Mouse (Mus musculus) kidney, postnatal 10 days (tissue): Measurements from ENCODE around the gene Ankra2.

Experiments
- DNase-seq: peaks from one replicate; pipeline ENCODE4 v3.0.0; 2021; ENCODE audit warnings: mixed read lengths

Gene Ankra2

DNA sequence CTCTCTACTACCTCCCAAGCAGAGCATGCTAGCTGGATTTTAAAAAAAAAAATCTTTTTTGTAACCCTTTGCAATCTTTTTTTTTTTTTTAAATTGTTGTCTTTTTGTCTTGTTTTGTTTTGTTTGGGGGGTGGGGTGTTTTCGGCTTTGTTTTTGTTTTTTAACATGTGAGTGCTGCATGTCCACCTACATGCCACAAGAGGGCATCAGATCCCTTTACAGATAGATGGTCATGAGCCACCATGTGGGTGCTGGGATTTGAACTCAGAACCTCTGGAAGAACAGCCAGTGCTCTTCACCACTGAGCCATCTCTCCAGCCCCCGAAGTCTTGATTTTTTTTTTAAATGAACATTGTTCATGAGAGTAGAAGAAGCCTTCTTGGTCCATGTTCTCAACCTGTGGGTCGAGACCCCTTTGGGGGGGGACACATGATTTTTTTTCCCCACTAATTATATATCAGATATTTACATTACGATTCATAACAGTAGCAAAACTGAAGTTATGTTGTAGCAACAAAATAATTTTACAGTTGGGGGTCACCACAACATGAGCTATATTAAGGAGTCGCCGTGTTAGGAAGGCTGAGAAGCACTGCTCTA, 35.1 kb downstream of the Ankra2 start:
- DNase-seq, result no peak

DNA sequence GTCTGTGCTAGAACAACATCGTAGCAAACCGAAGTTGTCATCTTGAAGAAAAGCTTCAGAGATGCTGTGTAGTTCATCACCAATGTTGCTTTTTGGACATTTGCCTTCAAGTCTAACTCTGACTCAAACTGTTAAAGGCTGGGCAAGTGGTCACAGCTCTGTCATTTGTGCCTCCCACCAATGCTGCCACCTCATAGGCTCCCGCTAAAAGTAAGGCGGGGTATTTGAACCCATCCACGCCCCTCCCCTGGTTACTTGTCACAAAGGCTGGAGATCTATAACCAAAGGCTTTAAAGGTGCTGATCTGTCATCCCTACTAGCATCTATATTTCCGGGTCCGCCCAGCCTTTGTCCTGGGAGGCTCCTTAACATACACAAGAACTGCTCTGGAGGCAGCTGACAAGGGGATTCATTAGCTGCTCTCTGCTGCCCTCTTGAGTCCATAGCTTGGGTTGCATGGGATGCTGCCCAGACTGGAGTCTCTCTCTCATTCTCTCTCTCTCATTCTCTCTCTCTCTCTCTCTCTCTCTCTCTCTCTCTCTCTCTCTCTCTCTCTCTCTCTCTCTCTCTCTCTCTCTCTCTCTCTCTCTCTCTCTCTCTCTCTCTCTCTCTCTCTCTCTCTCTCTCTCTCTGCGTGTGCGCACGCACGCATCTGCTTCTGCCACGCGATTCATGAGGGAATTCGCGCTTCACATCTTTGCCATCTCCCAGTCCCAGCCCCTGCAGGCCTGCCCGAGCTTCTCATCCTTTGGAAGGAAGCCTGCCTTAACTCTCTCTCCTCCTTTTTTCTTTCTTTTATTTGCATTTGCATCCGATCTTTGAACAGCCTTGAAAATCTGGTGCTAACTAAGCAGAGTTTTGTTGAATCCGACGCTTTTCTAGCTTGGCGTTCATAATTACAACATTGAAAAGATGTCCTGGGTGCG, 36.2 kb downstream of the Ankra2 start:
- peak; percentile 85 for DNase-seq

DNA sequence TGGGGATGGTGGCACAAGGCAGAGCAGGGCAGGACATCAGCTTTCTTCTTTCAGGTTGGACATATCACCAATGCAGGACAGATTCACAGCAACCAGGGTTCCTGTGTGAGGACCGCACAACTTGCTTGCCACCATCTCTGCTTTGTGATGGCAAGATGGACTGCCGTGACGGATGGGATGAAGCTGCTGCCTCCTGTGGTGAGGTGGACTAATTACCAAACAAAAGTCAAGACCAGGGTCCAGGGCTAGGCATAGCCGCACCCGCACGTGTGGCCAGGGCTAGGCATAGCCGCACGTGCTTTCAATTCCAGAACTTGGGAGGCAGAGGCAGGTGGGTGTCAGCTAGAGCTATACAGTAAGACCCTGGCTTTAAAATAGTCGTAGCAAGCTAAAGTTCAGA, 42.4 kb downstream of the Ankra2 start:
- DNase-seq, result no peak

DNA sequence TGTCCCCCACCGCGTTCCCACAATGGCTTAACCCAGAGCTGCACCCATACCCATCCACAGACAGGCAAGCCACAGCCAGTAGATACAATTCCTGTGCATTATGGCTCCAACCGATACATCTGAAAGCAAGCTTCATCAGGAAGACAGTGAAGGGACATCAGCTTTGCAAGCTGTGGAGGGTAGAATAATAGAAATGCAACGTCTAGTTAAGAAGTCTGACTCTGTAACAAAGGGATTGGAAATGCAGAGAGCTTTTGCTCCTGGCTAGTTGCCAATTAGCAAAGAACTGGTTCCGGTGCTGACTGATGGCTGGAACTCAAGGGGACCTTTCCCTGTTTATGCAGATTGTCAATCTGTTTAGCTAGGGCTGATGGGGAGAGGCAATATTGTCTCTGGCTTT, 43.5 kb downstream of the Ankra2 start:
- no peak for DNase-seq

DNA sequence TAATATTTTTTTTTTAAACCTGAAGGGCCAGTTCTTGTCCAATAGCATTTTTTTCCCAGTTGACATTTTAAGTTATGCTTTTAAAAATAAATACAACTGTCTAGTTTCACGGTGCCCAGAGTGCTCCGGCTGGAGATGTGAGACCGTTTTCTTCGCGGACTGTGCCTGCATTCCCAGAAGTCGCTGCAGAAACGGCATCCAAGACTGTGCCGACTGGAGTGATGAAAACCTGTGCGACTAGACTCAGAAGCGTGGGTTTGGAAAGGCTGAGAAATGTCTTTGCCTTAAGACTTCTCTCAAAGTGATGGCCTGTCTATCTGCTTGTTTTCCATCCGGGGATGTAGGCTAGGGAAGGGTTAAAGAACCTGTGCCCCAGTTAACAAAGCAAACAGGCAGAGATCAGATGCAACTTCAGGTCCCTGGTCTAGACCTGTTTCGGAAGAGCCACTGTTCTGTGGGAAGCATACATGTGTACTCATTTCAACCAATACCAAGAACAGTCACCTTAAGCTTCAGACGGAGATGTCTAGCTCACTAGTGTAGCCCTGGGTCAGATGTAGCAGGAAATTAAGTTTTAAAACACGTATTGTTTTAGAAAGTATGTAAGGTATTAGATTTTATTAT, 44.1 kb downstream of the Ankra2 start:
- no peak for DNase-seq

DNA sequence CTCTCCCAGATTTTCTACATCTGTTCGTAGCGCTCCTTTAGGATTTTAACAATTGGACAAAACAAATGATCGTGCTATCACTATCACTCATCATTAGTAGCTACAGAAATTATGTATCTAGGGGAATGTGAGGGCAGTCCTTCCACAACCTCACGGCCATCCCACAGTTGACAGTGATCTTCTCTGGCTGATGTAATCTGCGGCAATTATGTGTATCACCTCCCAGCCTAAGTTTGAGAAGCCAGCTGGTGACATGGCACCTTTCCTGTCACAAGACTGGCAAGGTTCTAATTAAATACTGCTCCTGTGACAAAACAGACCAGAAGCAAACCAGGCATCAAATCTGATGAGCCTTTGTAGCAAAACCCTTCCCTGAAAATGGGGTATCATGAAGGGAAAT, 45.1 kb downstream of the Ankra2 start:
- no peak for DNase-seq

DNA sequence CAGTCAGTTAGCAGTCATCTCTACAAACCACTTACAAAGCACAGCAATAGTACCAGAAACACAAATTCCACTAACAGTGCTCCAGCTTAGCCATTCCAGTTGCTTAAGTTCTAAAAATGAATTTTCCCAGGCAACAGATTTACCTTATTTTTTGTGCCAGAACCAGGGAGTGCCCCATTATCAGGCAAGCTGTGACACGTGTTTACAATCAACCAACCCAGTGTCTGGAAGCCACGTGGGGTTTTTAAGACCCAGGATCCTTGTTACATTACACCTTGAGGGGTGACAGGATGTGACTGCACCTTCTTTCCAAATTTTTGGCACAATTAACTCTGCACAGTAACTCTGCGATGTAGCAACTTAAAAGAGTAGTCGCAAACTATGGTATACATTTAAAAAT, 45.9 kb downstream of the Ankra2 start:
- no peak for DNase-seq

DNA sequence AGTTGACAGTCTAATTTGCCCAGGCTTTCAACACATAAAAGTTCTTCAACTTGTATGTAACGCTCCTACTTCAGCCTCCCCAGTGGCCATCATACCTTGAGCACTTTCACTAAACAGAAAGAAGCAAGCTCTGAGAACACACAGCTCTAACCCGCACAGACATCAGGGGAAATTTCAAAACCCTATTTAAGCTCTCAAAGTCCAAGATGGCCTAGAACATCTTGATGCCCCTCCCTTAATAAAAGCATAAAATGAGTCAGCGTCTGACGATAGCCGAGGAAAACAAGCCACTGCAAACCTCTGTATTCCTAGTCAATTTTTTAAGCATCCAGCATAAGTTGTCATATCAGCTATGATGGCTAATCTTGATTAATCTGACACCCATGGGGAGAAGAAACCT, 48.7 kb downstream of the Ankra2 start:
- DNase-seq, result no peak

DNA sequence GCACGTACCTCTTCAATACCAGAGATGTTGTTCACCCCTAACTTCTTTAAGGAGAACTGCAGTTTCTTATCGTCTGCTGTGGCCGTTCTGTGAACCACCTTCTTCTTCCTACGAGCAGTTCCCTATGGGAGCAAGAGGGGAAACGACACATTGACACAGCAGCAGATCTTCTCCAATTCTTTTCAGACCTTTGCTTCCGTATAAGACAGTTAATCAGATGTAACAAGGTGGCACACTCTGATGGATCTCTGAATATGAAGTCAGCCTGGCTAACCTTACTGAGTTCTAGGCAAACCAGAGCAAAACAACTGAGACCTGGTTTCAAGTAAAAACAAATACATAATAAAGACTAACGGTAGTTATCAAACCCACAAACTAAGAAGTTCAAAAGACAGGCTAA, 50.8 kb downstream of the Ankra2 start:
- no peak for DNase-seq

DNA sequence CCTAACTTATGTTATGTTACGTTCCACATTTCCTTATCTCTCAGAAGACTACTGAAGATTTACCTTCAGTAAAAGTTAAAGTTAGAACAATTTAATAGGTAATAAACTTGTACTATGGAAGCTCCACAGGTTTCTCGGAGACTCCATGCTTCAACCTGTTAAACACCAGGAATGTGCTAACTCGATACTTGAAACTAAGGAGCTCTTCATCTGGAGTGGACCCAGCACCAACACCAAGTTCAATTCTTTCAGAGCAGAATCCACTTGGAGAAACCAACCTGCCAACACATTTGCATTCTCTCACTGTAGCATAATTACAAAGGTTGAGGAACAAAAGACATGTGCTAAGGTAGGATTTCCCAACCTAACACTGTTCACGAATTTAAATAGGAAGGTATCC, 52.2 kb downstream of the Ankra2 start:
- no peak for DNase-seq

DNA sequence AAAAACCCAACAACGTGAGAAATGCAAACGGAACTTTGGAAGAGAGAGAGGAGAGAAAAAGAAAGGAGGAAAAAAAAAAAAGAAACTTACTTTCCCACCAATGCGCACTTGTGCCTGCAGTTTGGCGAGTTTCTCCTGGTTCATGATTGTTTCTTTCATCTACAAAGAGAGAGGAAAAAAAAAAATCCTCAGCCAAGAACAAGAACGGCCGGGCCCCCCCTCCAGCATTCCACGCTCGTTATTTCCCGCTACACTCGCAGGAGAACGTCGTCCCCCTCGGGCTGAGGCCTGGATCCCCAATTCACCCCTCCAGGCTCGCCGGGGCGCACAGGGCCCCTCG, 53.2 kb downstream of the Ankra2 start:
- DNase-seq, result peak; percentile 54

DNA sequence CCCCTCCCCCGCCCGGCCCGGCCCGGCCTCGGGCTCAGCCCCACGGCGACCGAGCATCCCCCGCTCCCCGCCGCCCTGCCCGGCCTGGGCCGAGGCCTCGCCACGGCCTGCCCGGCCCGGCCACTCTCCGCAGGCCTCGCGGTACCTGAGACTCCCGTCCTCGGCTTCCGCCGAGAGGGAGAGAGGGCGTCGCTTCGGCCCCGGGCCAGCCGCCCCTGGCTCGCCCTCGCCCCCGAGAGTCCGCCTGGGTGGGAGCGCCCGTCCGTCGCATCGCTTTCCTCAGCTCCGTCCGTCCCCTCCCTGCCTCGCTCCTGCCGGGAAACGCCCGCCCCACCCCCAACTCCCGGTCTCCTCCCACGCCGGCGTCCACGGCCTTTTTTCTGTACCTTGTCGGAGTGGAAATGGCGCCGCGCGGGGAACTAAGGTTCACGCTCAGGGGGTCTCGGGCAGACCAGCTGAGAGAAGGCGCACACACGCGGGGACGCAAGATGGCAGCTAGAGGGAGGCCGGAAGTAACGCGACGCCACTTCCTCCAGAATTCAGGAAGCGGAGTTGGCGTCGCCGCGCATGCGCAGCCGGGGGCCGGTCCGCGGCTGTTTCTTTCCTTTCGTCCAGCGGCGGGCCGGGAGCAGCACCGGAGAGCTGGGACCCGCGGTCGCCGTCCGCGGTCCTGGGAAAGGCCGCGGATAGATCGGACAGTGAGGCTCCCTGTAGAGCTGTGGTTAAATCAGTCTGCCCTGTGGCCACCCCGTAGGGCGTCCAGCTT, 53.8 kb downstream of the Ankra2 start, which contains the start of gene Btf3:
TSS of gene Btf3 (minus strand) at position 527 of the 766 bp plus-strand sequence.
- DNase-seq, result peak; percentile 97

DNA sequence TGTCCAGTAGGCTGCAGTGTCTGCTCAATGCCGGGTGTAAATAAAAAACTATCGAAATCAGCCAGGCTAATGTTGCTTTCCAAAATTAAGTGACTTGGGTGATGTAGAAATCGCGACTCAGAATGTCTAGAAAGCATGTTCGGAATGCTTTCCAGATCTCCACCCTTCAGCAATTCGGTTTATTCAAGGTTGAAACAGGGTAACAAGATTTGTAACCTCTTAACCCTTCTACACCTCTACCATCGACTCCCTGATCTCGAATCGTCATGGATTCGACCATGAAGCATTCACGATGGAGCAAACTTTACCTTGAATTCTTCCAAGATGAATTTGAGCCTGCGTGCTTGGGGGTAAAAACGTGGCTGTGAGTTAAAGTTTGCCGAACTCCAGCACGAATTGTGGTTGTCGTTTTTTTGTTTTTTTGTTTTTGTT, 54.4 kb downstream of the Ankra2 start:
- DNase-seq, result no peak

DNA sequence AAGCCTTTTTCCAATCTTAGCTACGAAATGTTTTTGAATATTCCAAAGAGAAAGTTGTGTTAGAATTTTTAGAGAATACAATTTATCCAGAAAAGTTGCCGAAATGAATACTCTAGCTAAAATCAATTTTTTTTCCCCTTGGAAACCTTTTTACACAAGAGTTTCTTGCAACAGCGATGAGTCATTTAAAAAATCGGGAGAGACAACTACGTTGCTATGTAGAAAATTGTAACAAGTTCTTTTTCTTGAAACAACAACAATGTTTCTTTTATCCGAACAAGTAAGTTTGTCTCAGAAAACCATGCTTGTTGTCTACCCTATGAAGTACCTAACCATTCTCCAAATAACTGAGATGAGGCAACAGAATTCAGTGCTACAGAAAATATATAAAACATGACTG, 55.0 kb downstream of the Ankra2 start:
- DNase-seq, result no peak
